Mouse (Mus musculus) regulatory T cell (primary cell): ENCODE measurements at regions not wholly inside any gene's neighbourhood (a gene's known extent, or its start where the extent isn't known, plus 50 kb on each side); places are given as distances from the start of the nearest gene placed in this dataset.
"Not testable (repeated sequence)": the region's sequence is repeated elsewhere in the genome, so short reads cannot be mapped to it uniquely, and the experiment has no call there.

Experiments
- in situ Hi-C: fragments of 300-600 bp; cut with MboI, MseI; formaldehyde crosslinking; loops from one replicate; pipeline ENCODE4 v1.15.1; 2025; ENCODE audit warnings: high pct_unique_total_duplicates

GRCm38 (mm10) chr6:100425551-100425950 is 138.3 kb upstream of the Rybp start:
- in situ Hi-C loops = no loop called here

GRCm38 (mm10) chr6:100424788-100425403 is 137.6 kb upstream of the Rybp start:
- in situ Hi-C loops = no loop called here

- in situ Hi-C loops = no loop called here
Observed at GRCm38 (mm10) chr6:100424181-100424580, 136.9 kb upstream of the Rybp start.

- in situ Hi-C loops = no loop called here
Observed at GRCm38 (mm10) chr6:100423636-100424035, 136.4 kb upstream of the Rybp start.

GRCm38 (mm10) chr6:100422603-100423002 is 135.3 kb upstream of the Rybp start:
- in situ Hi-C loops = no loop called here

- in situ Hi-C loops = no loop called here
Observed at GRCm38 (mm10) chr6:100421706-100422578, 134.7 kb upstream of the Rybp start.

GRCm38 (mm10) chr6:100420602-100421001 is 133.3 kb upstream of the Rybp start:
- in situ Hi-C loops = no loop called here

- in situ Hi-C loops = no loop called here
Observed at GRCm38 (mm10) chr6:100419782-100420540, 132.7 kb upstream of the Rybp start.

GRCm38 (mm10) chr6:100416046-100416445 is 128.8 kb upstream of the Rybp start:
- in situ Hi-C loops = no loop called here

- in situ Hi-C loops = no loop called here
Observed at GRCm38 (mm10) chr6:100415514-100415913, 128.2 kb upstream of the Rybp start.

GRCm38 (mm10) chr6:100414836-100415235 is 127.6 kb upstream of the Rybp start:
- in situ Hi-C loops = no loop called here

GRCm38 (mm10) chr6:100412486-100412885 is 125.2 kb upstream of the Rybp start:
- in situ Hi-C loops = no loop called here

- in situ Hi-C loops = no loop called here
Observed at GRCm38 (mm10) chr6:100411968-100412367, 124.7 kb upstream of the Rybp start.

- in situ Hi-C loops = no loop called here
Observed at GRCm38 (mm10) chr6:100410067-100410631, 122.9 kb upstream of the Rybp start.

GRCm38 (mm10) chr6:100408826-100409225 is 121.5 kb upstream of the Rybp start:
- in situ Hi-C loops = no loop called here

- in situ Hi-C loops = no loop called here
Observed at GRCm38 (mm10) chr6:100406504-100406903, 119.2 kb upstream of the Rybp start.

- in situ Hi-C loops = no loop called here
Observed at GRCm38 (mm10) chr6:100404161-100404560, 116.9 kb upstream of the Rybp start.

- in situ Hi-C loops = no loop called here
Observed at GRCm38 (mm10) chr6:100402716-100403115, 115.4 kb upstream of the Rybp start.

- in situ Hi-C loops = no loop called here
Observed at GRCm38 (mm10) chr6:100401728-100402127, 114.4 kb upstream of the Rybp start.

GRCm38 (mm10) chr6:100399387-100399786 is 112.1 kb upstream of the Rybp start:
- in situ Hi-C loops = not testable (repeated sequence)

- in situ Hi-C loops = no loop called here
Observed at GRCm38 (mm10) chr6:100396311-100397200, 109.3 kb upstream of the Rybp start.
